Mouse (Mus musculus): ENCODE measurements at regions not wholly inside any gene's neighbourhood (a gene's known extent, or its start where the extent isn't known, plus 50 kb on each side); places are given as distances from the start of the nearest gene placed in this dataset.

DNA sequence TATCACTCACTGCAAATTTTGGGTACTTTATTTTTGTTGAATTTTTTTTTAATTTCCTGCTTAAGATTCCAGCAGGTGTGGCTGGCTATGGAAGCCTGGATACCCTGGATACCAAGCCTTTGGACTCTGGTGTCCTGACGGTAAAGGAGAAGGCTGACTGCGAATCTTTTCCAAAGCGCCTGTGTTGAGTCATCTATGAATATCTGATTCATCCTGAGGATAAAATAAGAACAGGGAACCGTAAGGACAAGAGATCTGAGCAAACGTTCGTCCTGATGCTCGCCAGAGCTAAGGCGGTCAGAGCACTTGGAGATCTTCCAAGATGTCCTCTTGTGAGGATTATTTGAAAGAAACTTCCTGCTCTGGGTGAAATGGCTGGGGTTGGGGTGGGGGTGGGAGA lies 173.2 kb upstream of the Tox3 start:
- TF ChIP-seq CTCF (IDR thresholded peaks at IDR 0.05 in 2 of 3, conservative IDR thresholded peaks at IDR 0.05 in 1 of 3; ENCODE audit: control insufficient read depth in 1 of 3, insufficient read depth in 1 of 3, low read depth in 2 of 3, low read length in 3 of 3, poor library complexity in 1 of 3, severe bottlenecking in 1 of 3) (no peak), ZNF384 (IDR thresholded peaks at IDR 0.05; ENCODE audit: low read depth, low read length) (no peak), GATA1 (IDR thresholded peaks at IDR 0.05; ENCODE audit: low read depth, low read length) (no peak), ZC3H11A (IDR thresholded peaks at IDR 0.05; ENCODE audit: low read depth, low read length) (no peak), MAFK (IDR thresholded peaks at IDR 0.05; ENCODE audit: borderline replicate concordance, low read depth, low read length) (no peak), POLR2AphosphoS5 (IDR thresholded peaks at IDR 0.05; ENCODE audit: borderline replicate concordance, low read depth, low read length) (no peak), CHD2 (IDR thresholded peaks at IDR 0.05; ENCODE audit: low read length) (no peak), MXI1 (IDR thresholded peaks at IDR 0.05; ENCODE audit: low read depth, low read length) (no peak), MYB (IDR thresholded peaks at IDR 0.05; ENCODE audit: low read depth, low read length) (no peak), ZKSCAN1 (IDR thresholded peaks at IDR 0.05; ENCODE audit: low read depth, low read length) (no peak)
